Mouse (Mus musculus): ENCODE data around the gene St3gal3.

The St3gal3 gene

DNA sequence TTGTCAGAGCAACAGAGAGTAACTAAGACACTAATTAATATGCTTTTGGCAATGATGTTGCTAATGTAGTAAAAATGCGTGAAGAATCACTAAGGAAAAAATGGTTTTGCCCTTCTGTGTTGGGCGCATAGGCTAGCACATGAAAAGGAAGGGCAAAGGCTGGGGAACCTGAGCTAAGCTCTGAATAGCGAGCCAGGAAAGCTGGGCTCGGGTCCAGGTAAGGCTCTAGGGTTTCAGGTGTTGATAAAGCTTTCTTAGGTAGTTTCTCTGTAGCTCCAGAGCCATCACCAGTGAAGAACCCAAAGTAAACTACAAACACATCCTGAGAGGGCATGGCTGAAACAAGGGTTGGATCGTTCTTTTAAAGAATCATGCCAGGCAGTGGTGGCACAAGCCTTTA is 6.8 kb upstream of the St3gal3 start:
- in situ Hi-C loops (cut with MboI) = no loop called here

DNA sequence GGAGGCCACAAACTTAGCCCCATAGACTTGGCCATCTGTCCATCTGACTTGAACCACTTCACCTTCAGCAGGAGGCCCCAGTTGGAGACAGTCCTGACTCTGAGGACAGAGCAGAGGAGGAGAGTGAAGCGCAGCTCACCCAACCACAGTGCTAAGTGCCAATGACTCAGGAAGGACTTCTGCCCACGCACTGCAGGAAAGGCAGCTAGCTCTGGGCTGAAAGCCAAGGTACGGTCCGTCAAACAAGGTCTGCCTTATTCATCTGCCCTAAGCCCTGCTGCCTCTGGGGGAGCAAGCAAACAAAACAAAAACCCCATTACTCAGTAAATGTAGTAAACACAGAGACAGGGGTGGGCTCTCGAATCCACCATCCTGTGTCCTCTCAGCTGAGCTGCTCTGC is 4.2 kb upstream of the St3gal3 start:
- in situ Hi-C loops (cut with MboI) = no loop called here

DNA sequence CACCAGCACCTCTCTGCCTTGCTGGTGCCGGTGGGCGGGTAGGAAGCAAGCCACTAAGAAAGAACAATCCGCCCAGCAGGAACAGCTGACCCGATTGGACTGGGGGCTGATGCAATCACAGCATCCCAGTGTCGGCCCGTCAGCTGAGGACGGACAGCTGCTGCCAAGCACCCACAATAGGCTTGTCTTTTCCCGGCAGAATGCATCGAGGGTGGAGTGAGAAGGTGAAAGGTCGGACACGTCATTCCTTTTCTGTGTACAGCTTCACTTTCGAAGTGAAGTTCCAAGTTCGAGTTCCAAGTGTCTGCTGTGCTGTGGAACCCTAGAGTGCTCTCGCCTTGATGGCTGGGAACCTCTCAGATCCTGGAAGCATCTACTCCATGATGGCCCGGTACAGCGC is 3.1 kb upstream of the St3gal3 start:
- in situ Hi-C loops (cut with MboI) = no loop called here

DNA sequence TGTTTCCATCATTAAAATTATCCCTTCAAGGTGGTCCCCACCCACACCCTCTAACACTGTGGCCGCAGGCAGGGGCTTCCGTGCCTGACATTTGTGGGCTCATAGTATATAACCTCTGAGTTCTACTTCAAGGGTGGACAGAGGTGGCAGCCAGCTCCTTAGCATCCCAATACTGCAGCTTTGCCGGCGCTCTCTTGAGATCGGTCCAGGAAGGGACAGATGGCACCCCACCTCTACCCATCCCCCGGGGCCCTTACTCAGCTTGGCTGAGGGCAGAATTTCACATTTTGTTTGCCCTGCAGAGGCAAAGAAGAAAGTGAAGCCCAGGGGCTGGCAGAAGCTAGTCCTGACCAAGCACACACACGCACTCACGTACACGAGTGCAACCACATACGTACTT is 2.6 kb upstream of the St3gal3 start:
- in situ Hi-C loops (cut with MboI) = no loop called here

DNA sequence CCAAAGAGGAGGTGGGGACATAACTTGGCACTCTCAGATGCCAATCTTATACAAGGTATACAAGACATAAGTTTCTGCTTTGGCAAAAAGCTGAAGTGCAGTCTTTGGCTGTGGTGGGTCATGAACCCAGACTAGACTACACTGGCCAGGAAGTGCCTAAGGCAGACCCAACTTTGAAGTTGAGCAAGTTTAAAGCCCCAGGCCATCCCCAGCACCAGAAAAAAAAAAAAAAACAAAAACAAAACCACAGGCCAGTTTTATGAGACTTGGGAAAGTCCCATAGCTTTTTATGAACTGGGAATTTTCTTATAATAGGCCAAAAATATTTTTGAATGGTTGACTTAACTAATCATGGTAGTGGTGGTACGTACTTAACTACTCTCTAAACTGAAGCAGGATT is 700 bp upstream of the St3gal3 start:
- in situ Hi-C loops (cut with MboI) = no loop called here

DNA sequence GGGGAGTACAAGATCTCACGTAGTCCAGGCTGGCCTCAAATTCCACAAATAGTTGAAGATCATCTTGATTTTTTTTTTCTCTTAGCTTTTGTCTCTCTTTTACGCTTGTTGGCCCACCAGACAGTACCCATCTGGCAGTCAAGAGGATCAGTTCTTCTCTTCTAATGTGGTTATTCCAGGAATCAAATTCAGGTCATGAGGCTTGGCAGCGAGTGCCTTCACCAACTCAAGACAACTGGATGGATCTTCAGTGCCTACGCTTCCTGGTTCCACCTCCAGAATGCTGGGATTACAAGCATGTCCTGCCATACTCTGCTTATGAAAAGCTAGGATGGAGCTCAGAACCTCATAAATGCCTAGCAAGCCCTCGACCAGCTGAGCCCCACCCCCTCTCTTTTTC is 3.4 kb downstream of the St3gal3 start:
- in situ Hi-C loops (cut with MboI) = no loop called here

DNA sequence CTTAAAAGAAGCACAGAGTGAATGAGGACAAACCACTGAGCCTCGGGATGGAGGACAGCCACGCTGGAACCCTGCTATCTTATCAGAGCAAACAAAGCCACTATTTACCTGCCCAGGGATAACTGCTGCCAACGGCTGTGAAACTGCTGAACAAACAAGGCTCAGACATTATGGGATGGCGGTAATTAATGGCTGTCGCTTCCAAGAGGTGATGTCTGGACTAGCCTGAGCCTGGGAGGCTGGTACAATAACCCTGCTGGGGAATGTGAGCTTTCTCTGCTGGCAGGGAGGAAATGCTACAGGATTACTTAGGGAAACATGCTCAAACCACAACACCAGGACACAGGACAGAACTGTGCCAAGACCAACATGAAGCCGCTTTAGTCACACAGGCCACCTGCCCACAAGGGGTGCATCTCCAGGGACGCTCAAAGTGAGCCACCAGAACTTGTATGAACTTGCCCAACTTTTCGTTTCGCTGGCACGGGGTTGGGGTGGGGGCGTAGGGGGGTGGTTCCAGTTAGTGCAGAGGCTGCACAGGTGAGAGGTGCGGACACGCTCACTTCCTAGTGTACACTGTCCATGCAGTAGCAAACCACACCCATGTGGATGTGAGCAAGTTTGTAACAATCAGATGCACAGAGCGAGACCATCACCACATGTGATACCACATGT is 11.5 kb downstream of the St3gal3 start:
- in situ Hi-C loops (cut with MboI) = no loop called here

DNA sequence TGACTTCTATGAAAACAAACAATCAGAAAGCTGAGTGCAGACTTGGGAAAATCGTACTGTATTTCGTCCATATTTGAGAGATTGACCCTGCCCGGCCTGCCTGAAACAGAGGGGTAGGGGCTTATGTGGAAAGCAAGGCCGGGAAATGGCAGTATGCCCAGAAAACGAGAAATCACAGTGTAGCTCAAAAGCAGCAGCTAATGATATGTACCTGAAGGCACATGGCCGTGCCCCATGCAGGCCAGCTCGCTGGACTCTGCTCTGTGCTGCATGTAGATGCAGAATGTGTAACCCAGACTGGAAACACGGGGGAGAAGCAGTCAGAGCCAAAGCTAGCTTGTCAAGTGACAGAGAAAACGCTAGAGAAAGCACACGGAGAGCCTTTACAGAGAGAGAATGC is 12.6 kb downstream of the St3gal3 start:
- in situ Hi-C loops (cut with MboI) = no loop called here

DNA sequence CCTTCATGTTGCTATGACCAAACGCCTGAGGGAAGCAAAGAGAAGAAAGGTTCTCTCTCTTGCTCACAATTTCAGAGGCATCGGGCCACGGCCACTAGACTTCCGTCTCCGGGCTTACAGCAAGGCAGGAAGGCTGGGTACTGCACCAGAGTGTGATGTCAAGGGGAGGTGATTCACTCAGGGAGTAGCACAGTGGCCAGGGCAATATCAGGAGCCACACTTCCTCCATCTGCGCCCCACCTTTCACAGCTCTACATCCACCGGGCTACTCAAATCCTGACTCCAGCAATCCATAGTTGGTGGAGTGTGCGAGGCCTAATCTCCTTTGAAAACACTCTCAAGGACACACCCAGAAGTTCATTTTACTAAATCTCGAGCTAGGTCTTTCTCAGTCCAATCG is 17.1 kb downstream of the St3gal3 start:
- in situ Hi-C loops (cut with MboI) = no loop called here

DNA sequence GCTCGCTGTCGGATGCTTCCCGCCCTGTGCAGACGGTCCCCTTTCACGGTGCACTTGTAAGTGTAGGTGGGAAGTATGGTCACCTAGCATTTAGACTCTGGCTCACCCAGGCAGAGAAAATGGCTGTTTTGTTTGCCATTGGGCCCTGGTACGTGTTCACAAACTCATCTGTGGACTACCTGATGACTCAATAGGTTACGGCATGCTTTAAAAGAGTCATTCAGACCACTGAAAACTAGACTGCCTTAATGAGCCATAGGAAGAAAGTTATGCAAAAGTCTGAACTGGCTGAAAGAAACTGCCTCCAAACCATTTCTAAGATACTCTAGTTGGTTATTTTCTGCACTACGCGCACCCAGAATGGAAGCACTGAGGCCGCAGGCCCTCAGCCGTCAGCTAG is 18.6 kb downstream of the St3gal3 start:
- in situ Hi-C loops (cut with MboI) = no loop called here

DNA sequence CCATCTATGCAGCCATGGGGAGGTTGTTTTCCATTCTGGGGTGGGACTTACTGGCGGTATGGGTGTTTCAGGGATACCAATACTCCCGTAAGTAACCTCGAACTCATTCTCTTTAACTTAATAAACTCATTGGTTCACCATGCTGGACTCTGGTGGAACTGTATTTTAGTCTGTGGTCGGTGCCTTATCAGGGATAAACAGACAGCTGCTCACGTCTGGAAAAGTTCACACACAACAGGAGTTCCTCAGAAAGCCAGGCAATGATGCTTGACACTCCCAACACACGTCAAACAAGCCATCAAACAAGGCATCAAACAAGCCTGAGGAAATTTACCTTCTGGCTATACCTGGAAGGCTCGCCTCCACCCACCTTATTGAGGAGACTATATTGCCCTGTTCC is 19.6 kb downstream of the St3gal3 start:
- in situ Hi-C loops (cut with MboI) = no loop called here

DNA sequence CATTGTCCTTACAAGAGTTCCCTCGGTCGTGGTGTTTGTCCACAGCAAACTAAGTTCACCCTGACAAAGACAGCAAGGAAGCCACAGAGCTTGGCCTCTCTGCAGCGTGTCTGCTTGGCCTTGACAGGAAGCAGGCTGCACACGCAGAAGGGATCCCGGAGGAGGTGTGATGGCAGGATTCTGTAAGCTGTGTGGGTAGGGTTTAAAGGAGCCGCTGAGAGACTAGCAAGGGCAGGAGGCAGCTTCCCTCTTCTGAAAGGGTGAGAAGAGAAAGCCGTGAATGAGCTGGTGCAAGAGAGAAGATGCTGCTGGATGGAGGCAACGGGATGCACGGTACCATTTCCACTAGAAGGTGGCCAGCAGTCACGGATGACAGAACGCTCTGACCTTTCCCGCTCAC is 22.1 kb downstream of the St3gal3 start:
- in situ Hi-C loops (cut with MboI) = no loop called here

DNA sequence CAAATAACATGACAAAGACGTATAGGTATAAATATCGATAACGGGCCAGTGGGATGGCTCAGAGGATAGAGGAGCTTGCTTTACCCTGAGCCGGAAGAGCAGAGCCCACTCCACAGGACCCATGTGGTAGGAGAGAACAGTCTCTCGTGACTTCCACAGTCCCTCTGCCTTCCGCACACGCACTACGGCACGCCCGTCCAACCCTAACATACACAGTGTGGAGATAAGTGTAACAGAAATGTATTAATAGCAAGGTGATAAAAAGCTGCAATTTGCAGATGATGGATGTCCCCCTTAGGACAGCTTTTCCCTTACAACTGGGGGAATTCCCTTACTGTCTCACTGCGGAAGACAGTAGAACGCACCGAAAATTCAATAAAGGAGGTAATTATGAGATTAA is 25.1 kb downstream of the St3gal3 start:
- in situ Hi-C loops (cut with MboI) = no loop called here

DNA sequence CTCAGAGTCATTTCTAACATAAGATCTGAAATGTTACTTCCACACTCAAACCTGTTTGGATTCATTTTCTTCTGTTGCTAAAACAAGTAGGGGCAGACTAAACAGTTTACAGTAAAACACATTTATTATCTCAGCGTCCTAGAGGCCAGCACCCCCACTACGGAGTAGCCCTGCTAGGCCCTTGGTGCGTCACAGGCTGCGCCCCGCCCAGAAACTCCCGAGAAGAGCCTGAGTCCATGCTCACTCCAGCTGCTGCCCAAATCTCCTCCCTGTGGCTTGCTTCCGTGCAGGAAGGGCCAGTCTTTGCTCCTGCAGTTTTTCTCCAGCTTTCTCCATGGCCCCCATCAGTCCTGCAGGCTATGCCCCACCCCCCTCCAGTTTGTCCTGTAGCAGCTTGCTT is 25.9 kb downstream of the St3gal3 start:
- in situ Hi-C loops (cut with MboI) = no loop called here

DNA sequence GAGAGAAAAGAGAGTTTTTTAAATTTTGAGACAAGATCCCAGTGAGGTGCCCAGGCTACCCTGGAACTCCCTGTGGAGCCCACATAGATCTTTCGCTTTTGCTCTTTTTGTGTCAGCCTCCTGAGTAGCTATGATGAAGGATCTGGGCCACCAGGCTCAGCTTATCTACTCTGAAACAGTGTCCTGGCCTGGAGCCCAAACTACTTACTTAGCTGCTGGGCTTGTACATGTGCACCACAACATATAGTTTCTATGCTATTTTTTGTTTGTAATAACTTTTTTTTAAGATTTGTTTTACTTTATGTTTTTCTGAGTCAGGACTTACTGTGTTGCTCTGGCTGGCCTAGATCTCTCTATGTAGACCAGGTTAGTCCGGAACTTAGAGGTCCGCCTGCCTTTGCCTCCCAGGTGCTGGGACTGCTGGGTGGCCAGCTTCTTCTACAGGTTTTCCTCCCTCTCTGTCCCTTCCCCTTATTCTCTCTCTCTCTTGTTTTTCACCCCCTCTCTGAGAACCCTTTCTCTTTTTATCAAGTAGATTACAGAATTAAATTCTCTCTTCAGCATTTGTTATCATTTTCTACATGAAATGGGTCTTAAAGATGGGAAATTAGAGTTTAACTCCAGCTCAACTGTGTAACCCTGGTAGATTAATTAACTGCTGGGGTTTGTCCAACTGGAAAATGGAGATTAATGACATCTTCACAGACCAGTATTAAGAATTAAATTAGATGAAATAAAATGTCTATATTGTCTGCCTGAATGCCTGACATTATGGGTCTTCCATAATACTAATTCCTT is 29.3 kb downstream of the St3gal3 start:
- in situ Hi-C loops (cut with MboI) = no loop called here

DNA sequence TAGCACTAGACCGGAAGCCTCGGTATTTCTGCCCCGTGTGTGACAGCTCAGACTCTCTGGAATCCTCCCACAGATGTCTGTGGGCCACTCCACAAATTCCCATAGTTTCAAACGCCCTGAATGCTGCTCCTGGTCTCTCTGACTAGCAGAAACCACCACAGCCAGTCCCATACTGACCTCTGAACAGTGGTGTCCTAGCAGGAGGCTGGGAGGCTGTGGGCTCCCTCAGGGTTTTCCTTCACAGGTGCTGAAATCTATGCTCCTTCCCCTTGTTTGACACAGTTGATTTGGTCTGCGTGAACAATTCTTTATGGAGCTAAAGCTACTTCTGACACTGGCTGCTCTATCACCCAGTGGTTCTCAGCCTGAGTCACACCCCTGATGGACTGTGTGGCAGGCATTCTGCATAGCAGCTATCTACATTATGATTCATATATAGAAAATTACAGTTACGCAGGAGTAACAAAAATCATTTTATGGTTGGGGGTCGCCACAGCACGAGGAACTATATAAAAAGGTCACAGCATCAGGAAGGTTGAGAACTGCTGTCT is 31.4 kb downstream of the St3gal3 start:
- in situ Hi-C loops (cut with MboI) = no loop called here

DNA sequence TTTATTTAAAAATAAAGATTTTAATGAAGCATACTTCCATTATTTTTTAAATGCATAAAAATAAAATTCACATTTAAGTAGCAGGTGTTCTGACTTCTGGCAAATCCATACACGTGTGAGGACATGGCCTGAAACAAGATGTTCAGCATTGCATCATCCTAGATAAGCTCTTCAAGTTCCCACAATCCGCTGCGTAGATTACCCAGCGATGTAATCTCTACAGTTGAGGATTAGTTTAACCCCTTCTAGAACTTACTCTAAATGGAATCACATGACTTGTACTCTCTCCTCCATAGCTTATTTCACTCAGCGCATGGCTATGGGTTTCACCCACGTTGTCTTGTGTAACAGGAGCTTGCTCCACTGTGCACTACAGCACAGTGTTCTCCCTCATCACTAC is 33.2 kb downstream of the St3gal3 start:
- in situ Hi-C loops (cut with MboI) = no loop called here

DNA sequence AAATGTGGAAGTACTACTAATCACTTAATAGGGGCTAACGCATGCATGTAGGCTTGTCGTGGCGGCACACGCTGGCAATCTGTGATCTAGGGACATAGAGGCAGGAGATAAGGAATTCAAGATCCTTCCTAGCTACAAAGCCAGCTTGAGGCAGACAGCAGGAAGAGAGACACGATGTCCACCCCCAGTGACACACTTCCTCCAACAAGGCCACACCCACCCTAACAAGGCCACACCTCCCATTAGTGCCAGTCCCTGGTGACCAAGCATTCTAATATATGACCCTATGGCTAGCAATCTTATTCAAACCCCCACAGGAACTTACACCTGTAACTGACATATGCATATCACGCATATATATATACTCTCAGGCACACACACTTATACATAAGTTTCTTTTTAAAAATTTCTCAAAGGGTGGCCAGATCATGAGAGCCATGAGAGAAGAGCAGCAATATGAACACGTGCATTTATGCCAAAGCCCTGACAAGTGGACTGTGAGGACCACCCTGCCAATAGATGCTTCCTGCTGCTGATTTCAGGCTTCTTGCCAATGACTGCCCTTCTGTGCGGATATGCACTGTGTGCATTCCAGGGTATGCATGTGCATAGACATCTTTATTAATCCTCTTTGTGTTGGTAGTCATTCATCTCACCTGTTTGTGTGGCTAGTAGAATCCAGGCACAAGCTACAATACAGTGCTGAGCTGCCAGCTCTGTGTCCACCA is 34.9 kb downstream of the St3gal3 start:
- in situ Hi-C loops (cut with MboI) = no loop called here

DNA sequence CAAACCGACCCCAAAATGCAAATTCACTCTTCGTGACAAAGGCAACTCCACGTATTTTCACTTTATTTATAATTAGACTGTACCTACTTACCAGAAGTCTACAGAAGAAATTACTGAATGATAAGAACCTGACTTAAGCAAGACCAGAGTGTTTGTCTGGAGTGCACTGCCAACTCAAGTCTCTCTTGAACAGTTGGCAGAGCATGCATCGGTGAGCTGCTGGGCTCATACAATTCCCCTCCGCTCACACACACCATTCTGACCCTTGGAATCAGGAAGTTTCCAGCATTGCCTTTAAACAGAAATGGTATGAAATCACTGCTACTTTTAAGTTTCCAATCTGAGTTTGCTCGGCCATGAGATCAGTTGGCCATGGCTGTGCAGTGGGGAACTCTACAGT is 36.1 kb downstream of the St3gal3 start:
- in situ Hi-C loops (cut with MboI) = no loop called here

DNA sequence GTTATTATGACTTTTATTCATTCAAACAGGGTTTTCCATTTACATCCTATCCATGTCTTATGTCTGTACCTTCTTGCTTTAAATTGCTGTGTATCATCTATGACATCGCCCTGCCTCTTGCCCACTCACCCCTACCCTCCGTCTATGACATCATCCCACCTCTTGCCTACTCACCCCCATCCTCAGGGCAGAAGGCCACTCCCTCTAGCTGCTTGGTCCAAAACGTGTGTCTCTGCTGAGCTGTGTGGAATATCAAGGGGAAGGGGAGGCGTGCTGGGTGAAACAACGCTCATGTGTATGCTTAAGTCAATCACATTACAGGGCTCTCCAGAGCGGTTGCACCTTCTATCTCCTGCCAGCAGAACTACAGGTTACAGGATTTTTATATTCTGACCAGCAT is 38.6 kb downstream of the St3gal3 start:
- in situ Hi-C loops (cut with MboI) = no loop called here

DNA sequence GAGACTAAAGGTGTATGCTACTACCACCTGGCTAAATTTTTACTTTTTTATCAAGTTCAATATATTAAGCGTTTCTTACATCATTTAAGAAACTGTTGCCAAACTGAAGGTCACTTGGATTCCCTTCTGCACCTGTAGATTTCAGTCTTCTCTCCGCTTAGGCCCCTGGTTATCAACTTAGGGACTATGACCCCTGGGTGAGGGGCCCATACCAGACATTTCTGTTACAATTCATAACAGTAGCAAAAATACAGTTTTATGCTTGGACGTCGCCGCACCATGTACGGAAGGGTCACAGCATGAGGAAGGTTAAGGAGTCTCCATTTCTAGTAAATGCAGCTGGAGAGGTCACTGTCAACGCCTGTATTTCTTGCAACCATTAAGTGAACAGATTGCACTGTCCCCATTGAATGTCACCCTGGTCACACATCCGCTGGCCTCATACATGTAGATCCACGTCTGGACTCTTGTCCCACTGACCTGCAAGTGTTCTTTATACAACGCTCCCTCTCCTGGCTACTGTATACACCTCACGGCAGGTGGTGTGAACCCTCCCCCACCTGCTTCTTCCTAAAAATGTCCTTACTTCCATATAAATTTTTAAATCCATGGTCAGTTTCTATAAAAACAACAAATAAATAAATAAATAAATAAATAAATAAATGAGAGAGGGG is 41.8 kb downstream of the St3gal3 start:
- in situ Hi-C loops (cut with MboI) = no loop called here

DNA sequence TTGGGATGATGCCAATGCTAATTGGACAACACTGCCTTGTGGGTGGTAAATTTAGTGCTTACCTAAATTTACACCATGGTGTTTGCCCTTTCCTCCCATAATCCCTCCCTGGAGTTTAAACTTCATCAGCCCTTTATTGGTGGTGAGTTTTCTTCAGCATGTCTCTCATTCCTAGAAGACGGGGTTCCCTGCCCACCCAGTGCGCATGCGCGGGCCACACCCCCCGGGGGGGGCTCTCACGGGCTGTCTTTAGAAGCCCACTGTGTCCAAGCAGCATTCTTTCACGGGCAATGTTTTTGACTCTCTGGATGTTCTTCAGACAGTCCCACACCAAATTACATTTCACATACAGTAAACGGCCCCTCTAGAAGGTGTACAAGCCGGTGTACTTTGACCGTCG is 44.3 kb downstream of the St3gal3 start:
- in situ Hi-C loops (cut with MboI) = no loop called here
